Mouse (Mus musculus) liver, adult 2 months (tissue): Measurements from ENCODE around the gene Aes. TPM values are rescaled to one million over a fixed set of nuclear protein-coding genes. Genes with fewer than 3 reads are reported as not detected.

Source experiments
- DNase-seq: peaks from one replicate; pipeline ENCODE4 v3.0.0-alpha.2; 2011; ENCODE audit warnings: low read depth, low spot score; ENCODE audit errors: extremely low read depth
- H3K27ac ChIP-seq: fragments of 200-500 bp; replicated peaks from 2 replicates; pipeline ENCODE4 v1.5.1; 2012; ENCODE audit warnings: low read depth, mild to moderate bottlenecking, control low read depth, inconsistent platforms, low read length; ENCODE audit not compliant: insufficient read depth
- H3K27me3 ChIP-seq: fragments of 200-500 bp; 2 replicates; pipeline ENCODE4 v1.6.1; 2012; ENCODE audit warnings: mild to moderate bottlenecking, moderate library complexity, low read length, inconsistent platforms; ENCODE audit not compliant: control insufficient read depth, insufficient read depth
- H3K36me3 ChIP-seq: fragments of 200-500 bp; 2 replicates; pipeline ENCODE4 v1.6.1; 2012; ENCODE audit warnings: low read length, inconsistent platforms; ENCODE audit not compliant: control insufficient read depth, insufficient read depth
- H3K4me1 ChIP-seq: fragments of 200-500 bp; 2 replicates; pipeline ENCODE4 v1.6.1; 2011; ENCODE audit warnings: low read length; ENCODE audit not compliant: control insufficient read depth, insufficient read depth
- H3K4me3 ChIP-seq: fragments of 200-500 bp; 2 replicates; pipeline ENCODE4 v1.5.1; 2011; ENCODE audit warnings: low read depth, mild to moderate bottlenecking, control low read depth, low read length, moderate library complexity; ENCODE audit not compliant: insufficient read depth
- H3K79me2 ChIP-seq: fragments of 200-500 bp; 2 replicates; pipeline ENCODE4 v1.6.1; 2012; ENCODE audit warnings: inconsistent platforms, mild to moderate bottlenecking, low read length, moderate library complexity; ENCODE audit not compliant: control insufficient read depth, insufficient read depth
- H3K9ac ChIP-seq: fragments of 200-500 bp; 2 replicates; pipeline ENCODE4 v1.6.1; 2012; ENCODE audit warnings: low read depth, mild to moderate bottlenecking, control low read depth, inconsistent platforms, low read length
- CTCF ChIP-seq: fragments of 200-500 bp; IDR thresholded peaks from 2 replicates; pipeline ENCODE4 v1.5.1; 2011; ENCODE audit warnings: low read depth, low read length, control low read depth
- POLR2A ChIP-seq: fragments of 200-500 bp; IDR thresholded peaks from 2 replicates; pipeline ENCODE4 v1.6.1; 2011; ENCODE audit warnings: low read length, control low read depth; ENCODE audit not compliant: insufficient read depth; ENCODE audit errors: extremely low read depth
- WGBS: fragments of 180-500 bp; shearing (Covaris S2); methylation state at CpG from one replicate; pipeline ENCODE4 v1.1.7; 2018; 5-methylcytosine and 5-hydroxymethylcytosine counted together
- polyA plus RNA-seq: library from polyadenylated mRNA; depleted of rRNA; stranded (reverse); fragments of >200 nt; gene quantifications from 2 replicates; pipeline ENCODE4 v1.2.3, GENCODE M21; 2012
- total RNA-seq: library from RNA; depleted of rRNA; stranded (reverse); fragments of >200 nt; gene quantifications from 2 replicates; pipeline ENCODE4 v1.2.3, GENCODE M21; 2014

Aes gene
- total and polyA plus RNA-seq, 2 experiments = 200 to 1,785 TPM

GRCm38 (mm10) chr10:81570831-81571500 is 11.7 kb downstream of the Aes start:
- TF ChIP-seq CTCF = no peak
- TF ChIP-seq POLR2A = 0 out of 2 replicates have a peak, but pooled peaks have one; percentile 29
- Histone ChIP-seq H3K27me3 (no peaks in the 10 kb centered on the region), H3K4me1 (peaks cover 18% of the 10 kb centered on the region), H3K4me3 (peak overlapping the region; percentile 56), H3K27ac (peak overlapping the region; percentile 86), H3K79me2 (no peaks in the 10 kb centered on the region), H3K36me3 (no peaks in the 10 kb centered on the region), H3K9ac (peak overlapping the region; percentile 78)
- under 1% methylated on average over 33 of the region's 34 CpGs for WGBS
- peak; percentile 83 for DNase-seq

GRCm38 (mm10) chr10:81571501-81571876 is 12.2 kb downstream of the Aes start:
- H3K4me3 ChIP-seq = peak overlapping the region; percentile 56
- H3K9ac ChIP-seq = peak overlapping the region; percentile 65
- H3K4me1 ChIP-seq = peaks cover 20% of the 10 kb centered on the region
- TF ChIP-seq POLR2A (no peak), CTCF (no peak)
- 1% methylated on average over 18 of the region's 18 CpGs for WGBS
- peak overlapping the region; percentile 86 for H3K27ac ChIP-seq
- DNase-seq = peak; percentile 95
- H3K36me3 ChIP-seq = no peaks in the 10 kb centered on the region
- H3K79me2 ChIP-seq = no peaks in the 10 kb centered on the region
- H3K27me3 ChIP-seq = no peaks in the 10 kb centered on the region

- Histone ChIP-seq H3K4me3 (0 out of 2 replicates have a peak overlapping the region, but pooled peaks have one; percentile 52), H3K36me3 (no peaks in the 10 kb centered on the region), H3K27ac (peak overlapping the region; percentile 17; the same call in 1 of the 2 replicates), H3K4me1 (peaks cover 20% of the 10 kb centered on the region), H3K9ac (peak overlapping the region; percentile 57; the same call in 1 of the 2 replicates), H3K27me3 (no peaks in the 10 kb centered on the region), H3K79me2 (no peaks in the 10 kb centered on the region)
- TF ChIP-seq POLR2A (no peak), CTCF (no peak)
- DNase-seq = peak; percentile 35
- 13% methylated on average over 9 of the region's 9 CpGs for WGBS
These were observed 12.9 kb downstream of the Aes start for GRCm38 (mm10) chr10:81572133-81572671.

- TF ChIP-seq POLR2A = no peak
- no peak for TF ChIP-seq CTCF
- no peaks in the 10 kb centered on the region for H3K27me3 ChIP-seq
- H3K27ac ChIP-seq = no peak overlapping the region
- H3K4me3 ChIP-seq = no peak overlapping the region
- no peaks in the 10 kb centered on the region for H3K36me3 ChIP-seq
- no peaks in the 10 kb centered on the region for H3K79me2 ChIP-seq
- 80% methylated on average over 9 of the region's 9 CpGs for WGBS
- H3K9ac ChIP-seq = no peak overlapping the region
- DNase-seq = no peak
- H3K4me1 ChIP-seq = peaks cover 20% of the 10 kb centered on the region
These were observed 13.7 kb downstream of the Aes start for GRCm38 (mm10) chr10:81572975-81573374.

- H3K4me1 ChIP-seq = peaks cover 20% of the 10 kb centered on the region
- H3K27ac ChIP-seq = peak within 1 kb of the TSS; percentile 37
- no peaks in the 10 kb centered on the region for H3K79me2 ChIP-seq
- WGBS = 39% methylated on average over 10 of the region's 10 CpGs
- no peak for TF ChIP-seq POLR2A
- peak; percentile 29 for TF ChIP-seq CTCF
- H3K9ac ChIP-seq = peak within 1 kb of the TSS; percentile 76
- DNase-seq = no peak
- H3K36me3 ChIP-seq = no peaks in the 10 kb centered on the region
- peak within 1 kb of the TSS; percentile 75 for H3K4me3 ChIP-seq
- no peaks in the 10 kb centered on the region for H3K27me3 ChIP-seq
These were observed 15.1 kb downstream of the Aes start, which contains the start of gene Tle2 for GRCm38 (mm10) chr10:81574081-81575056. Tle2 (plus strand) TSS chr10:81574561.
